Mouse (Mus musculus) activated CD4-positive, CD25-positive, alpha-beta regulatory T cell, adult 4 months (primary cell): ENCODE results near the gene Btbd16. TPM values are rescaled to one million over a fixed set of nuclear protein-coding genes. Genes with fewer than 3 reads are reported as not detected.

Experiments used
- ATAC-seq: one replicate; pipeline ENCODE4 v1.8.0; 2017
- polyA plus RNA-seq, 2 experiments: library from polyadenylated mRNA; unstranded; fragments of 100-300 nt; shearing (Covaris generic); gene quantifications; one replicate each; pipeline ENCODE4 v1.2.1; 2017

Gene Btbd16
- polyA plus RNA-seq, result 1 to 10 TPM; 2.2 to 4.2 TPM

GRCm38 (mm10) chr7:130773914-130774630 lies at the start of gene Btbd16:
Btbd16 (plus strand) TSS chr7:130774069.
- peak; percentile 64 for ATAC-seq

GRCm38 (mm10) chr7:130726185-130726584 lies 47.7 kb upstream of the Btbd16 start:
- ATAC-seq, result no peak

- ATAC-seq, result peak; percentile 73
Measured at GRCm38 (mm10) chr7:130726724-130727422, 47.0 kb upstream of the Btbd16 start.

- no peak for ATAC-seq
Measured at GRCm38 (mm10) chr7:130727560-130727959, 46.3 kb upstream of the Btbd16 start.

- ATAC-seq, result no peak
Measured at GRCm38 (mm10) chr7:130731792-130732191, 42.1 kb upstream of the Btbd16 start.

GRCm38 (mm10) chr7:130732908-130733307 lies 41.0 kb upstream of the Btbd16 start:
- no peak for ATAC-seq

- ATAC-seq, result no peak
Measured at GRCm38 (mm10) chr7:130733423-130733822, 40.4 kb upstream of the Btbd16 start.

- ATAC-seq, result no peak
Measured at GRCm38 (mm10) chr7:130734195-130734787, 39.6 kb upstream of the Btbd16 start.

GRCm38 (mm10) chr7:130741099-130741498 lies 32.8 kb upstream of the Btbd16 start:
- no peak for ATAC-seq

GRCm38 (mm10) chr7:130743239-130744025 lies 30.4 kb upstream of the Btbd16 start:
- ATAC-seq, result no peak

GRCm38 (mm10) chr7:130749165-130749564 lies 24.7 kb upstream of the Btbd16 start:
- no peak for ATAC-seq

- ATAC-seq, result no peak
Measured at GRCm38 (mm10) chr7:130750752-130751490, 22.9 kb upstream of the Btbd16 start.

- ATAC-seq, result no peak
Measured at GRCm38 (mm10) chr7:130751678-130752077, 22.2 kb upstream of the Btbd16 start.

GRCm38 (mm10) chr7:130754790-130755189 lies 19.1 kb upstream of the Btbd16 start:
- ATAC-seq, result no peak

- no peak for ATAC-seq
Measured at GRCm38 (mm10) chr7:130756343-130756835, 17.5 kb upstream of the Btbd16 start.

GRCm38 (mm10) chr7:130757326-130757865 lies 16.5 kb upstream of the Btbd16 start:
- ATAC-seq, result no peak

GRCm38 (mm10) chr7:130762071-130762897 lies 11.6 kb upstream of the Btbd16 start:
- ATAC-seq, result peak; percentile 67

- ATAC-seq, result no peak
Measured at GRCm38 (mm10) chr7:130764160-130764559, 9.7 kb upstream of the Btbd16 start.

- no peak for ATAC-seq
Measured at GRCm38 (mm10) chr7:130766411-130767170, 7.3 kb upstream of the Btbd16 start.

- no peak for ATAC-seq
Measured at GRCm38 (mm10) chr7:130768151-130768550, 5.7 kb upstream of the Btbd16 start.
